Mouse (Mus musculus): ENCODE data around the gene Nlrp6.

The Nlrp6 gene

DNA sequence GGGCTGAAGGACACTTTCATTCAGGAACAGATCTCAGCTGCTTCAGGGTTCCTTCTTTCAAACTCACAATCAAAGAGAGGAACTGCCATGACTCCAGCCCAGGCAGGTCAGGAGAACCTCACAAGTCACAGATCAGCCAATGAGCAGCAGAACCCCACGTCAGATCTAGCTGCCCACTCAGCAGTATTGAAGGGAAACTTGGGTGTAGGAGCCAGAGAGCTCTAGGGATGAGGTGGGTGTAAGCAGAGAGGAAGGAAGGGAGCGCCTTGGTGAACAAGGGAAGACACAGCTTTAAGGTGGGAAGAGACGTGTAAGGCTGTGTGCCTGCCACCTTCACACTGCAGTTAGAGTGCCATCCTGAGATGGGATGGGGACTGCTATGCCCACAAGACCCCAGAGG lies 8.4 kb upstream of the Nlrp6 start:
- no peak for DNase-seq (ENCODE audit: low read depth, low spot score)

- no peak for DNase-seq (ENCODE audit: low read depth, low spot score)
Observed at GRCm38 (mm10) chr7:140912846-140913482, 7.7 kb upstream of the Nlrp6 start.

- no peak for DNase-seq (ENCODE audit: low read depth, low spot score)
Observed at GRCm38 (mm10) chr7:140914031-140914690, 6.5 kb upstream of the Nlrp6 start.

GRCm38 (mm10) chr7:140919911-140920310 lies 791 bp upstream of the Nlrp6 start:
- DNase-seq (ENCODE audit: low read depth, low spot score), result no peak

GRCm38 (mm10) chr7:140921225-140921975 lies 698 bp downstream of the Nlrp6 start:
- DNase-seq (ENCODE audit: low read depth, low spot score), result no peak

DNA sequence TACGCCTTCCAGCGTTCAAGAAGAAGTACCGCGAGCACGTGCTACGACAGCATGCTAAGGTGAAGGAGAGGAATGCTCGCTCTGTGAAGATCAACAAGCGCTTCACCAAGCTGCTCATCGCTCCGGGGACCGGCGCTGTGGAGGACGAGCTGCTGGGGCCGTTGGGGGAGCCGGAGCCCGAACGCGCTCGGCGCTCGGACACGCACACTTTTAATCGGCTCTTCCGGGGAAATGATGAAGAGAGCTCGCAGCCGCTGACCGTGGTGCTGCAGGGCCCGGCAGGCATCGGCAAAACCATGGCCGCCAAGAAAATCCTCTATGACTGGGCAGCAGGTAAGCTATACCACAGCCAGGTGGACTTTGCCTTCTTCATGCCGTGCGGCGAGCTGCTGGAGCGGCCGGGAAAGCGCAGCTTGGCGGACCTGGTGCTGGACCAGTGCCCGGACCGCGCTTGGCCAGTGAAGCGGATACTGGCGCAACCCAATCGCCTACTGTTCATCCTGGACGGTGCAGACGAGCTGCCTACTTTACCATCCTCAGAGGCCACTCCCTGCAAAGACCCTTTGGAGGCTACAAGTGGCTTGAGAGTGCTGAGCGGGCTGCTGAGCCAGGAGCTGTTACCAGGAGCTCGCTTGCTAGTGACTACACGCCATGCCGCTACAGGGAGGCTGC lies 1.8 kb downstream of the Nlrp6 start:
- DNase-seq (ENCODE audit: low read depth, low spot score), result peak; percentile 27

GRCm38 (mm10) chr7:140923070-140923775 lies 2.5 kb downstream of the Nlrp6 start:
- no peak for DNase-seq (ENCODE audit: low read depth, low spot score)

- no peak for DNase-seq (ENCODE audit: low read depth, low spot score)
Observed at GRCm38 (mm10) chr7:140927181-140927580, 6.5 kb downstream of the Nlrp6 start.

DNA sequence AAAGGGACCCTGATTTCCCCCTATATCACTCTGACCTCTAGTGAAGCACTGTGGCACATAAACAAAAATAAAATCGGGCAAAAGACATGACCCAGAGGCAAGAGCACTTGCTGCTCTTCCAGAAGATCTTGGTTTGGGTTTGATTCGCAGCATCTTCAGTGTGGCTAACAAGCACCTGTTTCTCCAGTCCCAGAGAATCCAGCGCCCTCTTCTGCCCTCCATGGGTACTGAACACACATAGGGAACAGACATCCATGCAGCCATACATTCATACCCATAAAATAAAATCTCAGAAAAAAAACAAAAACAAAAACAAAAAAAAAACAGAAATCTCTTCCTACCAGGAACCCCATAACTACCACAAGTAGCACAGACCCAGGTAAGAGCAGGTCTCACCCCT lies 17.7 kb downstream of the Nlrp6 start:
- no peak for DNase-seq (ENCODE audit: low read depth, low spot score)

GRCm38 (mm10) chr7:140938896-140939295 lies 18.2 kb downstream of the Nlrp6 start:
- DNase-seq (ENCODE audit: low read depth, low spot score), result no peak

- no peak for DNase-seq (ENCODE audit: low read depth, low spot score)
Observed at GRCm38 (mm10) chr7:140939669-140940171, 19.0 kb downstream of the Nlrp6 start.

- DNase-seq (ENCODE audit: low read depth, low spot score), result peak; percentile 91
Observed at GRCm38 (mm10) chr7:140941222-140942051, 20.7 kb downstream of the Nlrp6 start, which contains the start of gene Pgghg. Gene Pgghg (plus strand): TSS chr7:140941391.

GRCm38 (mm10) chr7:140942341-140942740 lies 21.6 kb downstream of the Nlrp6 start:
- DNase-seq (ENCODE audit: low read depth, low spot score), result peak; percentile 28

GRCm38 (mm10) chr7:140942811-140943210 lies 22.1 kb downstream of the Nlrp6 start:
- no peak for DNase-seq (ENCODE audit: low read depth, low spot score)

DNA sequence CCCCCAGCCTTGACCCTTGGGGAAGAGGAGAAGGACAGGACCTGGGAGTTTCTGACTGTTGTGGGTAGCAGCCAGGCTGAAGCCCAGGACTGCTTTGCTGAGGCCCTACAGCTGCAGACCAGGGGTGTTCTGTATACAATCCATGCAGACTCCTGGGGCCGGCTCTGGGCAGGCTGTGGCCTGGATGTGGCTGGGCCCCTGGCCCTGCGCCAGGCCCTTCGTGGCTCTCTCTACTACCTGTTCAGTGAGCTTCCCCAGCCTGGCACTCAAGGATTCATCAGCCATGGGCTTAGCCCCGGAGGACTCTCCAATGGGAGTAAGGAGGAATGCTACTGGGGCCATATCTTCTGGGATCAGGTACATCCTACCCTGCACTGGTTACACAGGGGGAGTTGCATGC lies 22.7 kb downstream of the Nlrp6 start:
- no peak for DNase-seq (ENCODE audit: low read depth, low spot score)

- DNase-seq (ENCODE audit: low read depth, low spot score), result no peak
Observed at GRCm38 (mm10) chr7:140944236-140944635, 23.5 kb downstream of the Nlrp6 start.

DNA sequence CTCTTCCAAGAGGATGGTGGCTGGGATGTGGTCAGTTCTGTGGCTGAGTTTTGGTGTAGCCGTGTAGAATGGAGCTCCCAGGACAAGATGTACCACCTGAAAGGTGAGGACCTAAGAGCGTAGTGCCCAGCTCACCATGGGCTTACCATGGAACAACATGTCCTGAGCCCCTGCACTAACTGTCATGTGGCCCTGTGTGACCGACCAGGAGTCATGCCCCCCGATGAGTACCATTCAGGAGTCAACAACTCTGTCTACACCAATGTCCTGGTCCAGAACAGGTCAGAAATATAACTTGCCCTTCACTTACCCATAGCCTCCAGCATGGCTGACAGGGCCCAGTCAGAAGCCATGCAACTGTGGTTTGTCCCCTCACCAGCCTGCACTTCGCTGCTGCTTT lies 24.5 kb downstream of the Nlrp6 start:
- DNase-seq (ENCODE audit: low read depth, low spot score), result no peak

DNA sequence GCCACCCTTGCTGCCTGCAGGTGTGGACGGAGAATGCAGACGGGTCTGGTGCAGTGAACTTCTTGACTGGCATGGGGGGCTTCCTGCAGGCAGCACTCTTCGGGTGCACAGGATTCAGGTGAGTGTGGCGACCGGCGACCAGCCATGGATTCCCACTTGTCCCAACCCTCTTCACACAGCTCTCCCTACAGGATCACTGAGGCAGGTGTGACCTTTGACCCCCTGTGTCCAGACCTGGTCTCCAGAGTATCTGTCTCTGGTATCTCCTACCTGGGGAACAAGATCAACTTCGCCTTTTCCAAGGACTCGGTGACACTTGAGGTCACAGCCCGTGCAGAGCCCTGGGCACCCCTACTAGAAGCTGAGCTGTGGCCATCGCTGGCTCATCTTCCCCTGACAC lies 25.6 kb downstream of the Nlrp6 start:
- DNase-seq (ENCODE audit: low read depth, low spot score), result no peak

GRCm38 (mm10) chr7:140946980-140947379 lies 26.3 kb downstream of the Nlrp6 start:
- peak; percentile 85 for DNase-seq (ENCODE audit: low read depth, low spot score)

DNA sequence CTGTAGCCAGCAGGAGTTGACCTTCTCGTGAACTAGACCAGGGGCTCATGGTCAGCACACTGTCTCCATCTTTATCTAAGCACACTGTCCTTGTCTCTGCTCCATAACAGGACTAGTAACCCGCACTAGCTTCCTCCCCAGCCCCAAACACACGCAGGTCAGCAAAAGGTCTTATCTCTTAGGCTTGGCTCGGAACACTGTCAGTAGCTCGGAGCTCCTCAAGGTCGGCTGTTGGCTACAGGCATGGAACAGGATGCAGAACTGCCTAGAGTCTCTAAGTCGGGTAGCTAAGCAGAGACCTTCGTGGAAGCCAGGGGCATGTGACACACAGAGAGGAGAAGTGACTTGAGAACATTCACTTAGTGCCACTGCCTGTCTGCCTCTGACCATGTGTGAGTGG lies 27.5 kb downstream of the Nlrp6 start:
- DNase-seq (ENCODE audit: low read depth, low spot score), result no peak

All from CD4-positive helper T cell, adult 2 months (primary cell).